Mouse (Mus musculus) CD4-positive helper T cell, adult 2 months (primary cell): ENCODE measurements around the gene Ttc28.

Experiments
- DNase-seq: peaks from one replicate; pipeline ENCODE4 v3.0.0-alpha.2; 2012; ENCODE audit warnings: low read depth, missing footprints, low spot score

The Ttc28 gene

GRCm38 (mm10) chr5:111048036-111048435 is 168.4 kb downstream of the Ttc28 start:
- no peak for DNase-seq

- DNase-seq, result no peak
These were observed 170.0 kb downstream of the Ttc28 start for GRCm38 (mm10) chr5:111049584-111049983.

GRCm38 (mm10) chr5:111050135-111050534 is 170.5 kb downstream of the Ttc28 start:
- no peak for DNase-seq

- DNase-seq, result no peak
These were observed 174.8 kb downstream of the Ttc28 start for GRCm38 (mm10) chr5:111054380-111054779.

- DNase-seq, result no peak
These were observed 175.3 kb downstream of the Ttc28 start for GRCm38 (mm10) chr5:111054848-111055428.

GRCm38 (mm10) chr5:111055507-111055906 is 175.9 kb downstream of the Ttc28 start:
- no peak for DNase-seq

- DNase-seq, result peak; percentile 60
These were observed 177.5 kb downstream of the Ttc28 start for GRCm38 (mm10) chr5:111057084-111057483.

- DNase-seq, result peak; percentile 71
These were observed 179.0 kb downstream of the Ttc28 start for GRCm38 (mm10) chr5:111058401-111059139.

GRCm38 (mm10) chr5:111059140-111059921 is 179.7 kb downstream of the Ttc28 start:
- peak; percentile 81 for DNase-seq

GRCm38 (mm10) chr5:111060246-111060745 is 180.7 kb downstream of the Ttc28 start:
- DNase-seq, result no peak

GRCm38 (mm10) chr5:111063155-111063554 is 183.6 kb downstream of the Ttc28 start:
- DNase-seq, result no peak

- DNase-seq, result no peak
These were observed 184.4 kb downstream of the Ttc28 start for GRCm38 (mm10) chr5:111063991-111064390.

GRCm38 (mm10) chr5:111065770-111066169 is 186.2 kb downstream of the Ttc28 start:
- DNase-seq, result no peak

GRCm38 (mm10) chr5:111069503-111069902 is 189.9 kb downstream of the Ttc28 start:
- no peak for DNase-seq

GRCm38 (mm10) chr5:111069931-111070330 is 190.3 kb downstream of the Ttc28 start:
- DNase-seq, result no peak

- DNase-seq, result no peak
These were observed 190.8 kb downstream of the Ttc28 start for GRCm38 (mm10) chr5:111070361-111070760.

GRCm38 (mm10) chr5:111073316-111073736 is 193.7 kb downstream of the Ttc28 start:
- no peak for DNase-seq

- no peak for DNase-seq
These were observed 194.4 kb downstream of the Ttc28 start for GRCm38 (mm10) chr5:111074050-111074449.

GRCm38 (mm10) chr5:111075841-111076240 is 196.2 kb downstream of the Ttc28 start:
- DNase-seq, result no peak

GRCm38 (mm10) chr5:111077261-111077660 is 197.7 kb downstream of the Ttc28 start:
- no peak for DNase-seq

GRCm38 (mm10) chr5:111080601-111081000 is 201.0 kb downstream of the Ttc28 start:
- no peak for DNase-seq

- DNase-seq, result no peak
These were observed 206.2 kb downstream of the Ttc28 start for GRCm38 (mm10) chr5:111085849-111086248.
